Mouse (Mus musculus) adrenal gland, postnatal 14 days (tissue): ENCODE results near the gene Tcea2. TPM values are rescaled to one million over a fixed set of nuclear protein-coding genes. Genes with fewer than 3 reads are reported as not detected.

ENCODE experiments used
- DNase-seq: peaks from one replicate; pipeline ENCODE4 v3.0.0; 2021; ENCODE audit warnings: mixed read lengths
- total RNA-seq: library from RNA; stranded (reverse); gene quantifications from 2 replicates; pipeline ENCODE4 v1.2.3, GENCODE M21; 2021

Gene Tcea2
- total RNA-seq, 1 experiment from 2014 or later, result 5.2 TPM

DNA sequence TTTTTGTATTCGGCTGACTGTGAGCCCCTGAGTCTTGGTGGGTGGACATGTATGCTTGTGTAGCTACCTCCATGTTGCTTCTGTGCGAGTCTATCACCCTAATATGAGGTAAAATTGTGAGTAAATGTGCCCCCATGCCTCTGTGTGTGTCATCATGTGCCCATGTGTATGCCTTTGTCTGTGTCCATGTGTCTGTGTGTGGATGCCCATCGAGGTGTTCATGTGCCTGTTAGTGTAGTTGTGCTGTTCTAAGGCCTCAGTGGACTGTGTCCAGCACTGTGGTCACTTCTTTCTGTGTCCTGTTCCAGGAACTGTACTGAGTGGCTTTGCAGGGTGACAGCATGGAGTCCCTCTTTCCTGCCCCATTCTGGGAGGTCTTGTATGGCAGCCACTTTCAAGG, 35.3 kb downstream of the Tcea2 start:
- DNase-seq, result no peak

DNA sequence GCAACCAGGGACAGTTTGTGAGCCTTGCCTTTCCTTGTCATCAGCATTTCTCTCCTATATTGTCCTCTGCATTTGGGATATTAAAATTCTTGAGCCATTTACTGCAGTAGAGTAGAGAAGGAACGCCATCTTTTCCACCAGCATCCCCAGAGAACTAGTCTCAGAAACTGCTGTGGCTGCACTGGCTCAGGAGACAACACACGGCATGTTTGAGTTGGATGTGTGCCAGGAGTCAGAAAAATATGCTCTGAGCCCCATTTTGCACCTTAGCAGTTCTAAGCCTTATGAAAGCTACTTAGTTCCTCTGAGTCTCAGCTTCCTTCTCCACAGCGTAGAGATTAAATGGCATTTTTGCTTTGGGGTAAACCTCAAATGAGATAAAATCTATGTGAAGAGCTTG, 36.9 kb downstream of the Tcea2 start:
- no peak for DNase-seq

DNA sequence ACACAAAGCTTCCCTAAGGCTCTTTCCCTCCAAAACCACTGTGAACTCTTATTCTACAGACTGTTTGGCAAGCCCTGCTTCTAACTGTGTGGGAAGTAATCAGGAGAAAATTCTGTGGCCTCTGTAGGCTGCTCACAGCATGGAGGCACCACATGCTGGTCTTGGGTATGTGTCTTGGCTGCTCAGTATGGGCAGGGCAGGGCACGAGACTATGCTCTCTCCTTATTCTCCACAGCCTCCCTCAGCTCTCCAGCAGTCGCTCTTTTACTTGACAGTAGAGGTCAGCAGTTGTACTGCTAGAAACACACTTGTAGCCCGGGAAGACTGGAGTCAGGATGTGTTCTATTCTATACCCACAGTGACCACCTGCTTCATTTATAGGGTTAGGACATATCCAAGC, 40.0 kb downstream of the Tcea2 start:
- DNase-seq, result no peak

DNA sequence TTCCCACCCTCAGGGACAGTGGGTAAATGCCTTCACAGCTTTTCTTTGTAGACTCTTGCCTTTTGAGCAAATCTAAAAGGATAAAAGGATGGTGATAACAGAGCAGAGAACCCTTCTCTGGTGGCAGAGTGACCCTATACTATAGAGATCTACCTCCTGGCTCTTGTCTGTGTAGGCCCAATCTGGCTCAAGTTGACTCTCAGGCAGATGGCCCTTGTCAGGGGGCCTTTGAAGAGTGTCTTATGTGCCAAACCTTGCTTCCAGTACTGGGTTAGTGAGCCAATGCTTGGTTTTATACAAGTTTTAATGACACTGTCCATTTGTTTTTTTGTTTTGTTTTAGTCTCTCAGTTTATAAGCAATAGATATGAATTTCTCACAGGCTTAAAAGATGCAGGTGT, 41.1 kb downstream of the Tcea2 start:
- no peak for DNase-seq

DNA sequence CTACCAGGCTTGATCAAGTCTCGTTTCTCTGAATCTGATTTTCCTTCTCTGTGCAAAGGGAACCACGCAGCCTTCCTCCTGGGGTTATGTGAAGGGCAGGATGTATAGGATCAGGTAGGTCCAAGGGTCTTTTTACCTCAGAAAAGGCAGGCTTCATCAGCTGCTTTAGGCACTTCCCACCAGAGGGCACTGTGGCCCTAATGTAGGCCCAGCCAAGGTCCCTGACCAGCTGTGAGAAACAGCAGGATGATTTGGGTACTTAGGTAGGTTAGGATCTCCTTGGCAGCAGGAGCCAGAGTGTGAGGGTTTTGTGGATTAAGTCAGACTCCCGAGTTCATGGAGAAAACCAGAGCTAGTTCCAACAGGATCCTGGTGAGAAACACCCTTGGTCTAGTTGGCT, 42.1 kb downstream of the Tcea2 start:
- DNase-seq, result peak; percentile 41

DNA sequence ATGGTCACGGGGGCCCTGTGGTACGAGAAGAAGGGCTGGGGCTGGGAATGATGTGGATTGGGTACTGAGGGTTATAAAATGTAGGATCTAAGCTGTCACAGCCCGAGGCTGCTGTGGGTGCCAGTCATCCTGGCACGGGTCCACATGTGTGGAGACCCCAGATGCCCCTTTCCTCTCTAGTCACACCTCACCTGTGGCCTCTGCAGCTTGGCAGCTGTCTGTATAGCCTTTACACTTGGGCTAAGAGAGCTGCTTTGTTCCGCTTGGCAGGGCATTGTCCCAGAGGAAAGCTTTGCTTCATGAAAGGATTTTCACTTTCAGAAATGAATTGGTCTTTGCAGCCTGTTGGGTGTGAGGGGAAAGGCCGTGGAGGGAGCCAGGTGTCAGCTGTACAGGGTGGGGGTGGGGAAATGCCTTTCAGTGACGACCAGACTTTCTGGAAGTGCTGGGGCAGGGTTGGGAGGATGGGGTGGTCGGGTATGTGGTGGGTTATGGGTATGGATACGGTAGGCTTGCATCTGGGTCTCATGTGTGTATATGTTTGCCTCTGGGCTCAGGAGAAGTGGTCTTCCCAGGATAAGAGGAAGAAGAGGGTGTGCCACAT, 47.7 kb downstream of the Tcea2 start:
- DNase-seq, result peak; percentile 19

DNA sequence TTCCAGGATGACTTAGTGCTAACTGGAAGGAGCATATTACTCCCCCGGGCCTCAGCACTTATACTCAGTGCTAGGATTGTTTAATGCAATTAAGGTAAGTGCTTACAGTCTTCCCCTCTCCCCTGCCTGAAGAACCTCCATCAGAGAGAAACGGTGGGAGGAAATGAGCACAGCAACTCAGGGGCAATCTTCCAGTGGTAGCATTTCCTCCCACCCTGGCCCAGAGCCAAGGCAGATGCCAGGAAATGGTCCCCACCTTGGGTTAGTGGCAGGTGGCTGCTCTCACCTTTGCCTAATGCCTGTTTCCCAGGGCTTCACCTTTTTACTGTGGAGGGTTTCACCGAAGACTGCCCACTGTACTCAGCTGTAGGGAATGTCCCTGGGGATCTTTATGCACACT, 49.9 kb downstream of the Tcea2 start:
- DNase-seq, result no peak

Other genes starting within 250 kb of the Tcea2 start
- 17.8 and 20.0 TPM in 2 replicates for gene Zbtb46, start 220.9 kb upstream of the Tcea2 start, total RNA-seq
- gene Abhd16b, start 187.1 kb upstream of the Tcea2 start, total RNA-seq, result not detected in 2 replicates
- gene Tpd52l2, start 183.2 kb upstream of the Tcea2 start, total RNA-seq, result 109 and 114 TPM in 2 replicates
- 77.3 and 89.9 TPM in 2 replicates for gene Dnajc5, start 159.8 kb upstream of the Tcea2 start, total RNA-seq
- 68.8 and 77.5 TPM in 2 replicates for gene Uckl1, start 95.4 kb upstream of the Tcea2 start, total RNA-seq
- gene Prpf6, start 88.4 kb upstream of the Tcea2 start, total RNA-seq, result 59.4 and 60.0 TPM in 2 replicates
- gene Zfp512b, start 87.5 kb upstream of the Tcea2 start, total RNA-seq, result 57.3 and 67.7 TPM in 2 replicates
- gene Samd10, start 81.1 kb upstream of the Tcea2 start, total RNA-seq, result 8.5 and 11.8 TPM in 2 replicates
- gene Gm29797, start 23.3 kb upstream of the Tcea2 start, total RNA-seq, result not detected in 2 replicates
- 60.4 and 64.6 TPM in 2 replicates for gene Sox18, start 8.7 kb upstream of the Tcea2 start, total RNA-seq
- 22.4 and 32.1 TPM in 2 replicates for gene Rgs19, start 13.7 kb downstream of the Tcea2 start, total RNA-seq
- gene Lkaaear1, start 18.1 kb downstream of the Tcea2 start, total RNA-seq, result not detected in 2 replicates
- gene Oprl1, start 34.7 kb downstream of the Tcea2 start, total RNA-seq, result 1.5 and 2.7 TPM in 2 replicates
- gene Myt1, start 83.0 kb downstream of the Tcea2 start, total RNA-seq, result 4.1 and 5.2 TPM in 2 replicates
- 47.6 and 52.4 TPM in 2 replicates for gene Pcmtd2, start 157.5 kb downstream of the Tcea2 start, total RNA-seq
- gene Polr3k, start 184.0 kb downstream of the Tcea2 start, total RNA-seq, result 12.7 and 18.2 TPM in 2 replicates